Mouse (Mus musculus): ENCODE measurements around the gene Scaf11. TPM values are rescaled to one million over a fixed set of nuclear protein-coding genes. Genes with fewer than 3 reads are reported as not detected.
"Not testable (repeated sequence)": the region's sequence is repeated elsewhere in the genome, so short reads cannot be mapped to it uniquely, and the experiment has no call there.

Gene Scaf11
- polyA plus RNA-seq (2012; rRNA removed), result 26.9 and 28.2 TPM in 2 replicates

DNA sequence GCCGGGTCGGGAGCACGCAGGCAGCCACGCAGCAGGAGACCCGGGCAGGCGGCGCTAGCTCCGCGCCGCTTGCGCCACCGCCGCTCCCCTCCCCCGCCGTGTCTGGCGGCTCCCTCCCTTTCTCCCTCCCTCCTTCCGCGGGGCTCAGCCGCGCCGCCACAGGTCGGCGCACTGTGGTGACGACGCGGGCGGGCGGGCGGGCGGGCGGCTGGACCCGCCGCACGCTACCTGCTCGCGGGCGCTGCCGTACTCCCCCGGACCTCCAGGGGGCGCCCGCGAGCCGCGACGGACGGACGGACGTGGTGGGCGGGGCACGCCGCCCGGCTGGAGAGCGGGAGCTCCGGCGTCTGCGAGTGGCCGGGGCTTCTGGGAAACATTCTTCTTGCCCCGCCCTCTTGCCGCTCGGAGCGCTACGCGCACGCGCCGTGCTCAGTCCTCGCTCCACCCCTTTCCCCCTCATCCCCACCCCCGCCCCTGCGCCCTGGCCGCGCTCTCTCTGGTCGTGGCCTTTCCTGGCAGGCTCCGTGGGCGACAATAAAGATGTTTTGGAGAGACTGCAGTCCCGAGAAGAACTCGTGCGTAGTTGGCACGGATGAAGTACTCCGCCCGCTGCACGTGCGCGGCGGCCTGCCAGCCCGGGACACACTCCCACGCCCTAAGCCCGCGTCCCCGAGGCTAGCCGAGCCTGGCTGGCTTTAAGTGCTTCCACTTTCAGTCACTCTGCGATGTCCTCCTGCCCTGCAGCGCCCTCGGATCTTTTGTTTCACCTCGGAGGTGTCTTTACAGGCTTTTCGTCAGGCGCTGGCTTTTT is at the start of gene Scaf11:
Gene Scaf11, minus strand, starts transcription at position 114 of the 811 bp plus-strand sequence.
- peaks cover 3% of the 10 kb centered on the region; the same call in 1 of the 2 replicates for H3K4me1 ChIP-seq (ENCODE audit: control insufficient read depth, insufficient read depth, low read length)
- H3K27ac ChIP-seq (ENCODE audit: insufficient read depth, low read length), result peak within 1 kb of the TSS; percentile 96
- TF ChIP-seq CTCF (IDR thresholded peaks at IDR 0.05; ENCODE audit: extremely low read depth, insufficient read depth, low read length) (0 out of 2 replicates have a peak, but pooled peaks have one; percentile 6), POLR2A (IDR thresholded peaks at IDR 0.05; ENCODE audit: extremely low read depth, insufficient read depth, low read length) (peak; percentile 34; the same call in 1 of the 2 replicates)
- peak within 1 kb of the TSS; percentile 87 for H3K4me3 ChIP-seq (ENCODE audit: insufficient read depth, low read length)

DNA sequence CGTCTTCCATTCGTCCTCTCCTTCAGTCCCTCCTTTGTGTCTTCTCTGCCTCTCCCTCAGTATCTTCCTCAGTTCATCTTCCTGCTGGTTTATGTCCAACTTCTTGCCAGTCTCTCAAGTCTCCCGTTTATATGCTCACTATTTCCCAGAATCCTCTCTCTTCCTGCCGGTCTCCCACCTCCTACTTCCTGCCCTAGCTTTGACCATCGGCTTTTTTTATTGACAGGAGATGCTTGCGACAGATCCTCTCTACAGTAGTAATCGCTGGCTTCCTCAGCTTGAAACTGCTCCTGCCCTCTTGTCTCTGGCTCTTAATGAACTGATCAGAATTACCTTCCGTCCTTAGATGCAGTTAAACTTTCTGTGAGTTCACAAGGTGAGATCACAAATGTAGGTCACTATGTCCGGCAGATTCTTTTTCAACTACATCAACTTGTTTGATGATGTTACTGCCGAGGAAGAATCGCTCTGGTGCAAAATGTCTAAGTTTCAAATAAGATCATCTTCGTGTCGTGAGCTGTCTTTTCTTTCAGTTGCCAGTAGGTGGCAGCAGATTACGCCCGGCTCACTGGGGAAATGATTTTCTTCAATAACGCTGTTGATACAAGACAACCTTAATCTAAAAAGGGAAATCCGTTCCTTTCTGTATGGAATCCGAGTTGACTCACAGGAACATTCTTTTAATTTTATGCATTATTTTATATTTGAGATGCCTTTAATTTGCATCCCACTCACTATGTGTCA is 46.6 kb upstream of the Scaf11 start:
- H3K4me3 ChIP-seq (ENCODE audit: insufficient read depth, low read length), result no peak overlapping the region
- TF ChIP-seq POLR2A (IDR thresholded peaks at IDR 0.05; ENCODE audit: extremely low read depth, insufficient read depth, low read length) (no peak), CTCF (IDR thresholded peaks at IDR 0.05; ENCODE audit: extremely low read depth, insufficient read depth, low read length) (peak; percentile 71)
- no peak overlapping the region for H3K27ac ChIP-seq (ENCODE audit: insufficient read depth, low read length)
- no peaks in the 10 kb centered on the region for H3K4me1 ChIP-seq (ENCODE audit: control insufficient read depth, insufficient read depth, low read length)

DNA sequence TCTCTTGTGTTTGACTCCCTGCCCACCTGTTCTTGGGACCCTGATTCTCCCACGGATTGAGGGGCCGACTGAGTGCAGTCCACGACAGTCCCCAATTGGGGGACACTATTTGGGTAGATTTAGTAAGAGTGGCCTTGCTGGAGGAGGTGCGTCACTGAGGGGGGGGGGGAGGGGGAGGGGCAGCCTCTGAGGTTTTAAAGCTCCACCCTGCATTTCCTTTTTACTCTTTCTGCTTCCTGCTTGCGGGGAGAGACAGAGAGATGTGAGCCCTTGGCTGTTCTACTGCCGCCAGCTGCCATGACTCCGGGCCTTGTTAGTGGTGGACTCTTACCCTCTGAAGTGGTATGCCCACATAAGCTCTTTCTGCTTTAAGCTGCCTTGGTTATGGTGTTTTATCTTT is 37.0 kb upstream of the Scaf11 start:
- Histone ChIP-seq H3K4me3 (ENCODE audit: insufficient read depth, low read length) (no peak overlapping the region), H3K4me1 (ENCODE audit: control insufficient read depth, insufficient read depth, low read length) (no peaks in the 10 kb centered on the region), H3K27ac (ENCODE audit: insufficient read depth, low read length) (no peak overlapping the region)
- no peak for TF ChIP-seq CTCF (IDR thresholded peaks at IDR 0.05; ENCODE audit: extremely low read depth, insufficient read depth, low read length)
- TF ChIP-seq POLR2A (IDR thresholded peaks at IDR 0.05; ENCODE audit: extremely low read depth, insufficient read depth, low read length), result no peak

DNA sequence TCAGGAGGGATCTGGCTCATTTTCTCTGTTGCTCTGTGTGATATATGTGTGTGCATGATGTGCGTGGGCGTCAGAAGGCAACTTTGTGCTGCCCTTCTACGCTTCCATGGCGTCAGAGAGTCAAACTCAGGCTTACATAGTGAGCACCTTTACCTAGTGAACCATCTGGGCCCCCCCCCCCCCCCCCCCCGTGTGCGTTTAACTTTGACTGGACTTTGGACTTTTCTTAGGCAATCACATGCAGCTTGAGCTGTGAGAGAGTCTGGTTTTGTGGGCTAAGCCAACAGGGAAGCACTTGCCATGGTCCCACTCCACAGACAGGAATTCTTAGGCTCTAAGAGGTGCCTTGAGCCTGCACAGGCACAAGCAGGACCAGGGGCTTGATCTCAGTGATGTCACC is 33.6 kb upstream of the Scaf11 start:
- Histone ChIP-seq H3K27ac (ENCODE audit: insufficient read depth, low read length) (no peak overlapping the region), H3K4me3 (ENCODE audit: insufficient read depth, low read length) (no peak overlapping the region), H3K4me1 (ENCODE audit: control insufficient read depth, insufficient read depth, low read length) (no peaks in the 10 kb centered on the region)
- no peak for TF ChIP-seq POLR2A (IDR thresholded peaks at IDR 0.05; ENCODE audit: extremely low read depth, insufficient read depth, low read length)
- no peak for TF ChIP-seq CTCF (IDR thresholded peaks at IDR 0.05; ENCODE audit: extremely low read depth, insufficient read depth, low read length)

DNA sequence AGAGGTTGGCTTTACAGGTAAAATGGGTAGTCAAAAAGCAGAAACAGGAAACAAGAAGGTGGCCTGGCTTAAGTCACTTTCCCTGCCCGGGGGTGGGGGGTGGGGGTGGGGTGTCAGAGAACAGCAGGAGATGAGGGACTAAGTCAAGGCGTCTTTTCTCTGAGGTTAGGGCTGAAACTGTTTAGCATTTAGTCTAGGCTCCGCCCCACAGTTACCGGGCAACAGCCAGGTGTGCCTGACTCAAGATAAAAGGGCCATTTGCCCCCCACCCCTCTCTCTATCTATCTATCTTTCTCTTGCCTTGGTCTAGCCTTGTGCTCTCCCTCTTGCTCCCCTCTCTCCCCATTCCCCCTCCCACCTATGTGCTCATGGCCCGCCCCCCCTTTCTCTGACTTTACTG is 32.9 kb upstream of the Scaf11 start:
- Histone ChIP-seq H3K4me1 (ENCODE audit: control insufficient read depth, insufficient read depth, low read length) (peaks cover 2% of the 10 kb centered on the region; the same call in 1 of the 2 replicates), H3K27ac (ENCODE audit: insufficient read depth, low read length) (no peak overlapping the region), H3K4me3 (ENCODE audit: insufficient read depth, low read length) (no peak overlapping the region)
- TF ChIP-seq CTCF (IDR thresholded peaks at IDR 0.05; ENCODE audit: extremely low read depth, insufficient read depth, low read length) (no peak), POLR2A (IDR thresholded peaks at IDR 0.05; ENCODE audit: extremely low read depth, insufficient read depth, low read length) (no peak)

DNA sequence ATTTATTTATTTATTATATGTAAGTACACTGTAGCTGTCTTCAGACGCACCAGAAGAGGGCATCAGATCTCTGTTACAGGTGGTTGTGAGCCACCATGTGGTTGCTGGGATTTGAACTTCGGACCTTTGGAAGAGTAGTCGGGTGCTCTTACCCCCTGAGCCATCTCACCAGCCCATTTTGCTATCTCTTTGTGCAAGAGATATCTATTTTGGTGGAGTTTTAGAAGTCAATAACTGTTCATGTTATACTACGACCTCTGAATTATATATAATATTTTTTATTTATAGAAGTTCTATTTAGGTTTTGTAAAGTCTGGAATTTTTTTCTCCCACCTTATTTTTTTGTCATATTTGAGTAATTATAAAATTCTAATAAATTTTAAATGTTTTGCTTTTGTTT is 32.3 kb upstream of the Scaf11 start:
- not testable (repeated sequence) for H3K27ac ChIP-seq (ENCODE audit: insufficient read depth, low read length); H3K4me1 ChIP-seq (ENCODE audit: control insufficient read depth, insufficient read depth, low read length); H3K4me3 ChIP-seq (ENCODE audit: insufficient read depth, low read length)

DNA sequence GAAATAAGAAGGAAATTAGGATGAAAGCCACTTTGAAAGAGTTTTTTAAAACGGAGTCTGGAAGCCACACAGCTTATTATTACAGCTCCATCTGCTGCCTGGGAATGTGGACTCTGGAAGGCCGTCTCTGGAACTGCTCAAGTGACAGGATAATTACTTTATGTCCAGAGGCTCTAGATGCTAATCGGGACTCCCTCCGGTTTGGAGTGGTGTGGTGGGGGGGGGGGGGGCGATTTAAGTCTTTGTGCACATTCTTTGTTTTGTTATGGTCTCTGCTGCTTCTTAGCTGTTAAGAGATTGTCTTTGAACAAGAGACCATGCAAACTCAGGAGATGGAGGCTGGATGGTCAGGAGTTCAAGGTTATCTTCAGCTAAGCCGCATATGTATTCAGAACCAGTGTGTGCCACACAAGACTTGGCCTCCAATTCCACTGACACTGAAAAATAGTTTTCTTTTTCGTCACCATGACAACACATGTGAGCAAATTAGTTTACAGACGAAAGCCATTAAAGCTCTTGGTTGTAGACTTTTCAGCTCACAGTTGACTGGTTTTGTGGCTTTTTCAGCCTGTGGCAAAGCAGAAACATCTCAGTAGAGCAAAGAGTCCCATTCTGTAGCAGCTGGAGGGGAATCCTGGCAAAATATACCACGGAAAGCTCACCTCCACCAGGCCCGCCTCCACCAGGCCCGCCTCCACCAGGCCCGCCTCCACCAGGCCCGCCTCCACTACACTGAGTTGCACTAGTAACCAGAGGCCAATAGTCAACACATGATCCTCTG is 31.4 kb upstream of the Scaf11 start:
- TF ChIP-seq CTCF (IDR thresholded peaks at IDR 0.05; ENCODE audit: extremely low read depth, insufficient read depth, low read length) (no peak), POLR2A (IDR thresholded peaks at IDR 0.05; ENCODE audit: extremely low read depth, insufficient read depth, low read length) (no peak)
- H3K4me1 ChIP-seq (ENCODE audit: control insufficient read depth, insufficient read depth, low read length), result peaks cover 2% of the 10 kb centered on the region; the same call in 1 of the 2 replicates
- H3K27ac ChIP-seq (ENCODE audit: insufficient read depth, low read length), result no peak overlapping the region
- no peak overlapping the region for H3K4me3 ChIP-seq (ENCODE audit: insufficient read depth, low read length)

DNA sequence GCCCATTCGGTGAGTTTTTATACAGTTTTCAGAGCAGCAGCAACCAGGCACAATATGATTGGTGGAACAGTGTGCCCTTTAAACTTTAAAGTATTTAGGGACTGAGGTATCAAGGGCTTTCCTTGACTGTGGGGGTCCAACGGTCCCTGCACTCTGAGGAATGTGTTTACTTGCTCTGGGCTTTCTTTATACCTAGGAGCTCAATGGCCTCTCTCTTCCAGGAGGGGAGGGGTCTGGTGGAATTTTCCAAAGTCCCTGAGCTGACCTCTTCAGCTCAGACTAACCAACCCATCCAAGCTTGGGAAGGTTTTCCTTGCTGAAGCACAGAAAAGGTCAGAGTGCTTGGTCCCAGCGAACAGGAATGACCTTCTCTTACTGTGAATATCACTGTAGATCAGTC is 30.8 kb upstream of the Scaf11 start:
- TF ChIP-seq POLR2A (IDR thresholded peaks at IDR 0.05; ENCODE audit: extremely low read depth, insufficient read depth, low read length), result no peak
- TF ChIP-seq CTCF (IDR thresholded peaks at IDR 0.05; ENCODE audit: extremely low read depth, insufficient read depth, low read length), result no peak
- Histone ChIP-seq H3K4me1 (ENCODE audit: control insufficient read depth, insufficient read depth, low read length) (peaks cover 2% of the 10 kb centered on the region; the same call in 1 of the 2 replicates), H3K4me3 (ENCODE audit: insufficient read depth, low read length) (no peak overlapping the region), H3K27ac (ENCODE audit: insufficient read depth, low read length) (no peak overlapping the region)

DNA sequence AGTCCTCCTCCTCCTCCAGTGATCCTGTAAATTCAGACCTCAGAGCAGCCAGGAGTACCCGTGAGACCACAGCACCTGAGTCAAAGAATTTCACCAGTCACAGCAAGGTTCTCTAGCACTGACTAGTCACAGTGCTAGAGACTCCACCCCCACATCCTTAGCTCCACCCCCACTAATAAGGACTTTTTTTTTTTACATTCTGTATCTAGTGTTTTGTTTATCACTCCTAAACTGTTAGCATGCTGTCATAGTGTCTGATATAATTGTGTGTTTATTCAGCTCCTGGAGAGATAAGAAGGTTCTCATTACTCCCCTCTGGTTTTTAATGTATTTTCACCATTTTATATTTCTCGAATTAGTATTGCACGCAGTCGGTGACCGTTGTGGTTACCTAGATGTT is 29.5 kb upstream of the Scaf11 start:
- peaks cover 2% of the 10 kb centered on the region; the same call in 1 of the 2 replicates for H3K4me1 ChIP-seq (ENCODE audit: control insufficient read depth, insufficient read depth, low read length)
- no peak overlapping the region for H3K27ac ChIP-seq (ENCODE audit: insufficient read depth, low read length)
- no peak overlapping the region for H3K4me3 ChIP-seq (ENCODE audit: insufficient read depth, low read length)
- no peak for TF ChIP-seq CTCF (IDR thresholded peaks at IDR 0.05; ENCODE audit: extremely low read depth, insufficient read depth, low read length)
- TF ChIP-seq POLR2A (IDR thresholded peaks at IDR 0.05; ENCODE audit: extremely low read depth, insufficient read depth, low read length), result no peak
